ENCODE assay signal across 11 mouse cellular contexts in the genomic region with DNA sequence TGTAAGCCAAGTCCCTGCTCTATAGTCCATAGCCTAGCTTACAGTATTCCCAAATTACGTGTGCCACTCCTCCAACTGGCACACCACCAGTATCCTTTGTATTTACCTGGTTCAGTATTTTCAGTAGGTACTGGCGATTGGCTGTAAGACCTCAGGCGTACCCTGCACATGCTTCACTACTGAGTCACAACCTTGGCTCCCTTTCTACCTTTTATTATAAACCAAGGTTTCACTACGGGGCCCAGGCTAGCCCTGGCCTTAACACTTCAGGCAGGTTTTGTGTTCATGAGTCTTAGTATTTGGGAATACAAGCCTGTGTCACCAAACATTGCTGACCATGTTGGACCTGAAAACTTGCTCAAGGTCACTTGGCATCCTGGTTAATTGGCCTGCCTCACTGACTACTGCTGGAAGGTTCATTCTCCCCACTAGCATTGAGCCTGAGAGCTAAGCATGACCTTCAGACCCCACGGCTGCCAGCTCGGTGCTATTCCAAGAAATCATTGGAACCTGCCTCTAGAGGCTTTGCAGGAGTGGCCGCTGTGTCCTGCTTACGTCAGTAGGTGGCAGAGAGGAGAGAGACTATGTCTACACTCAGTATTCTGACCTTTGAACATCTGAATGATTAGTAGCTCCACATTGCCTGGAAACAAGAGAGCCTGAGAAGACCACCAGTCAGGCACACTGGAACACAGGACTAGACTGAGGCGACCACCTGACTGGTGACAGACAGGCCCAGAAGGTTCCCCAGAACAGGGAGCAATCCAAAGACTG.
DNase-seq lines count a peak whose midpoint lies in the region; ATAC-seq lines count a peak whose summit lies in the region.
"Had no signal": no experiment of that assay in that cellular context is flagged by ENCODE, and none has a peak within 500 bp of the region (broad histone marks: within the 10 kb centered on the region; RNA-seq: fewer than 3 reads in every experiment).

No protein-coding gene starts in this region.

- H3K36me3 ChIP-seq in hindbrain, embryonic 14.5 days (replicated peaks; ENCODE audit: control insufficient read depth, insufficient read depth): peaks cover 82% of the 10 kb centered on the region
- no peaks in the 10 kb centered on the region for H3K36me3 ChIP-seq in liver, embryonic 11.5 days (ENCODE audit: control insufficient read depth, insufficient read depth, low read length)

- H3K27me3 ChIP-seq in hindbrain, embryonic 14.5 days (ENCODE audit: control insufficient read depth, insufficient read depth, low read length): no peaks in the 10 kb centered on the region
- no peaks in the 10 kb centered on the region for H3K27me3 ChIP-seq in liver, embryonic 11.5 days (replicated peaks; ENCODE audit: control insufficient read depth, insufficient read depth, low read length)
- H3K27me3 ChIP-seq: embryonic facial prominence, embryonic 13.5 days; limb, embryonic 13.5 days had no signal

- no peak overlapping the region for H3K9ac ChIP-seq in hindbrain, embryonic 14.5 days
- no peak overlapping the region for H3K9ac ChIP-seq in liver, embryonic 11.5 days (ENCODE audit: low read depth, low read length)
- H3K9ac ChIP-seq: embryonic facial prominence, embryonic 13.5 days; limb, embryonic 13.5 days had no signal

- WGBS in hindbrain, embryonic 14.5 days: 81% methylated on average over 9 of the region's 9 CpGs
- WGBS in liver, embryonic 11.5 days: 67% methylated on average over 9 of the region's 9 CpGs

- H3K4me1 ChIP-seq in brown adipose tissue, adult 24 weeks (ENCODE audit: control insufficient read depth, insufficient read depth, insufficient read length, low read length): no peaks in the 10 kb centered on the region; the same call in none of the 2 replicates
- no peaks in the 10 kb centered on the region for H3K4me1 ChIP-seq in hindbrain, embryonic 14.5 days (replicated peaks; ENCODE audit: control insufficient read depth, insufficient read depth, low read length)
- H3K4me1 ChIP-seq in liver, embryonic 11.5 days (replicated peaks; ENCODE audit: control insufficient read depth, insufficient read depth, low read length): no peaks in the 10 kb centered on the region
- H3K4me1 ChIP-seq: limb, embryonic 13.5 days had no signal

- H3K4me2 ChIP-seq in hindbrain, embryonic 14.5 days (replicated peaks): no peak overlapping the region
- H3K4me2 ChIP-seq in liver, embryonic 11.5 days: no peak overlapping the region
- H3K4me2 ChIP-seq: embryonic facial prominence, embryonic 13.5 days; limb, embryonic 13.5 days had no signal

- DNase-seq in frontal cortex, adult 2 months (ENCODE audit: extremely low spot score in 1 of 2, low spot score in 1 of 2): no peak
- DNase-seq in hindbrain, embryonic 14.5 days (ENCODE audit: low spot score): no peak
- DNase-seq in liver, embryonic 11.5 days (ENCODE audit: low spot score): no peak
- no peak for DNase-seq in urinary bladder, adult 18-20 months (ENCODE audit: low spot score in 2 of 2)
- no peak for DNase-seq in frontal cortex, postnatal 14 days (ENCODE audit: low spot score in 2 of 2)
- DNase-seq in spleen, postnatal 36 days (ENCODE audit: low spot score in 2 of 2): no peak
- DNase-seq: right cerebral cortex, postnatal 14 days had no signal

- H3K4me3 ChIP-seq in brown adipose tissue, adult 24 weeks (ENCODE audit: insufficient read depth, low read depth, low read length): no peak overlapping the region
- H3K4me3 ChIP-seq in hindbrain, embryonic 14.5 days (replicated peaks; ENCODE audit: low read length): no peak overlapping the region
- no peak overlapping the region for H3K4me3 ChIP-seq in liver, embryonic 11.5 days (ENCODE audit: low read depth, low read length)
- H3K4me3 ChIP-seq: embryonic facial prominence, embryonic 13.5 days; limb, embryonic 13.5 days had no signal

- peak; percentile 18; the same call in 1 of the 2 replicates for ATAC-seq in frontal cortex, adult (ENCODE audit: low TSS enrichment)
- 0 out of 2 replicates have a peak, but pooled peaks have one; percentile 22 for ATAC-seq in hindbrain, embryonic 14.5 days (ENCODE audit: low FRiP score)
- peak; percentile 34 for ATAC-seq in liver, embryonic 11.5 days (replicated peaks; ENCODE audit: low FRiP score)

- no peaks in the 10 kb centered on the region for H3K9me3 ChIP-seq in hindbrain, embryonic 14.5 days (ENCODE audit: control insufficient read depth, low read length)
- no peaks in the 10 kb centered on the region for H3K9me3 ChIP-seq in liver, embryonic 11.5 days (ENCODE audit: control insufficient read depth, low read length)
- H3K9me3 ChIP-seq: embryonic facial prominence, embryonic 13.5 days; limb, embryonic 13.5 days had no signal

- peak overlapping the region; percentile 34; the same call in 1 of the 2 replicates for H3K27ac ChIP-seq in brown adipose tissue, adult 24 weeks (replicated peaks; ENCODE audit: low read depth, low read length)
- no peak overlapping the region for H3K27ac ChIP-seq in hindbrain, embryonic 14.5 days
- no peak overlapping the region for H3K27ac ChIP-seq in liver, embryonic 11.5 days (ENCODE audit: low read depth, low read length)
- H3K27ac ChIP-seq: embryonic facial prominence, embryonic 13.5 days; limb, embryonic 13.5 days had no signal
